In genomic region chr5:4754701-4755281, GRCm38 (mm10) we compare ENCODE assay signal across 8 mouse cellular contexts. TPM values are rescaled to one million over a fixed set of nuclear protein-coding genes. Genes with fewer than 3 reads are reported as not detected.
DNase-seq lines count a peak whose midpoint lies in the region; ATAC-seq lines count a peak whose summit lies in the region.

No protein-coding gene starts in this region.

- no peak overlapping the region; the same call in 1 of the 2 replicates for H3K27ac ChIP-seq in heart, embryonic 11.5 days (ENCODE audit: low read depth, low read length)
- H3K27ac ChIP-seq in forebrain, embryonic 15.5 days (replicated peaks): no peak overlapping the region
- H3K27ac ChIP-seq in kidney, embryonic 16.5 days (ENCODE audit: low read length): no peak overlapping the region
- no peak overlapping the region for H3K27ac ChIP-seq in neural tube, embryonic 12.5 days

- peak overlapping the region; percentile 85 for H3K4me3 ChIP-seq in heart, embryonic 11.5 days (ENCODE audit: low read depth, low read length)
- H3K4me3 ChIP-seq in forebrain, embryonic 15.5 days: peak overlapping the region; percentile 82
- H3K4me3 ChIP-seq in kidney, embryonic 16.5 days (ENCODE audit: low read length): peak overlapping the region; percentile 87
- peak overlapping the region; percentile 28 for H3K4me3 ChIP-seq in neural tube, embryonic 12.5 days

- no peak for ATAC-seq in heart, embryonic 11.5 days (replicated peaks; ENCODE audit: insufficient number of reproducible peaks, low FRiP score, low TSS enrichment)
- ATAC-seq in forebrain, embryonic 15.5 days (replicated peaks): no peak
- ATAC-seq in kidney, embryonic 16.5 days (ENCODE audit: low FRiP score, low TSS enrichment): no peak
- no peak for ATAC-seq in neural tube, embryonic 12.5 days (ENCODE audit: low FRiP score, low read depth)

- 23% methylated on average over 9 of the region's 9 CpGs for WGBS in heart, embryonic 11.5 days (ENCODE audit: insufficient replicate concordance)
- WGBS in forebrain, embryonic 15.5 days: 25% methylated on average over 9 of the region's 9 CpGs
- 20% methylated on average over 9 of the region's 9 CpGs for WGBS in kidney, embryonic 16.5 days
- 25% methylated on average over 9 of the region's 9 CpGs for WGBS in neural tube, embryonic 12.5 days

- no peaks in the 10 kb centered on the region for H3K36me3 ChIP-seq in heart, embryonic 11.5 days (ENCODE audit: control insufficient read depth, insufficient read depth, low read length)
- H3K36me3 ChIP-seq in forebrain, embryonic 15.5 days: no peaks in the 10 kb centered on the region
- H3K36me3 ChIP-seq in kidney, embryonic 16.5 days (ENCODE audit: insufficient read depth, low read length): peaks cover 2% of the 10 kb centered on the region; the same call in 1 of the 2 replicates
- H3K36me3 ChIP-seq in neural tube, embryonic 12.5 days: no peaks in the 10 kb centered on the region

- H3K4me2 ChIP-seq in heart, embryonic 11.5 days: peak overlapping the region; percentile 97
- peak overlapping the region; percentile 96 for H3K4me2 ChIP-seq in forebrain, embryonic 15.5 days (replicated peaks)
- peak overlapping the region; percentile 91 for H3K4me2 ChIP-seq in kidney, embryonic 16.5 days (replicated peaks; ENCODE audit: low read depth, low read length)
- H3K4me2 ChIP-seq in neural tube, embryonic 12.5 days (replicated peaks): peak overlapping the region; percentile 98

- H3K27me3 ChIP-seq in heart, embryonic 11.5 days (ENCODE audit: control insufficient read depth, insufficient read depth, low read length): no peaks in the 10 kb centered on the region
- H3K27me3 ChIP-seq in forebrain, embryonic 15.5 days: no peaks in the 10 kb centered on the region
- H3K27me3 ChIP-seq in kidney, embryonic 16.5 days (ENCODE audit: insufficient read depth, low read length): no peaks in the 10 kb centered on the region; the same call in 1 of the 2 replicates
- H3K27me3 ChIP-seq in neural tube, embryonic 12.5 days (replicated peaks): peaks cover 22% of the 10 kb centered on the region

- H3K9me3 ChIP-seq in heart, embryonic 11.5 days (replicated peaks; ENCODE audit: control insufficient read depth, low read length): no peaks in the 10 kb centered on the region
- H3K9me3 ChIP-seq in forebrain, embryonic 15.5 days: no peaks in the 10 kb centered on the region
- H3K9me3 ChIP-seq in kidney, embryonic 16.5 days (ENCODE audit: low read length): no peaks in the 10 kb centered on the region
- no peaks in the 10 kb centered on the region for H3K9me3 ChIP-seq in neural tube, embryonic 12.5 days

- no peak for DNase-seq in heart, postnatal 36 days
- no peak for DNase-seq in spleen, postnatal 4 days (ENCODE audit: low spot score in 2 of 2)
- no peak for DNase-seq in left cerebral cortex, adult 18-20 months (ENCODE audit: low spot score in 2 of 2)
- DNase-seq in thymus, postnatal 0 days (ENCODE audit: low spot score): no peak

- H3K4me1 ChIP-seq in heart, embryonic 11.5 days (ENCODE audit: control insufficient read depth, insufficient read depth, low read length): peaks cover 14% of the 10 kb centered on the region
- H3K4me1 ChIP-seq in forebrain, embryonic 15.5 days: peaks cover 33% of the 10 kb centered on the region
- H3K4me1 ChIP-seq in kidney, embryonic 16.5 days (ENCODE audit: insufficient read depth, low read length): peaks cover 22% of the 10 kb centered on the region
- H3K4me1 ChIP-seq in neural tube, embryonic 12.5 days: peaks cover 25% of the 10 kb centered on the region

- peak overlapping the region; percentile 68 for H3K9ac ChIP-seq in heart, embryonic 11.5 days (ENCODE audit: low read depth, low read length)
- H3K9ac ChIP-seq in forebrain, embryonic 15.5 days (replicated peaks): peak overlapping the region; percentile 81
- peak overlapping the region; percentile 92 for H3K9ac ChIP-seq in kidney, embryonic 16.5 days (replicated peaks; ENCODE audit: low read length)
- H3K9ac ChIP-seq in neural tube, embryonic 12.5 days: 0 out of 2 replicates have a peak overlapping the region, but pooled peaks have one; percentile 17

- intact Hi-C loops in heart, postnatal 36 days (cut with DNase I): loop anchor here (5.0 to 10.0 kb wide), 4 partner anchors 163 to 630 kb away; partner anchors contain the start of gene Mterf1b

RNA-seq across cellular contexts. Expression of gene Fzd1, which starts 3.0 kb away (rescaled TPM):
- polyA plus RNA-seq in heart, embryonic 11.5 days (2014; fragmentation: Nextera tagmentation; extraction: Ambion mirVana): 19.7 and 24.6 TPM in 2 replicates
- 10 to 100 TPM in 1 of 2 experiments, 1 to 10 TPM in 1; 8.9 to 10.8 TPM for total RNA-seq in heart, postnatal 36 days (2021)
- polyA plus RNA-seq in forebrain, embryonic 15.5 days (2015; fragmentation: Nextera tagmentation; extraction: Ambion mirVana): 19.6 and 20.8 TPM in 2 replicates
- polyA plus RNA-seq in kidney, embryonic 16.5 days (2015; fragmentation: Nextera tagmentation; extraction: Ambion mirVana): 37.5 and 38.8 TPM in 2 replicates
- 21.2 and 22.1 TPM in 2 replicates for polyA plus RNA-seq in neural tube, embryonic 12.5 days (2016; fragmentation: Nextera tagmentation; extraction: Ambion mirVana)
- total RNA-seq in left cerebral cortex, adult 18-20 months (2021): 10 to 100 TPM; 12.9 to 13.2 TPM
- 1.9 TPM in 2 replicates for polyA plus RNA-seq in thymus, postnatal 0 days (2015; fragmentation: Nextera tagmentation; extraction: Ambion mirVana)

Comparison
In these comparisons a context has a peak if more than half of its experiments do, and no peak if none do; other contexts are left out.
1. H3K4me3 ChIP-seq: peak in every context shown above with its lines; median percentile 87 in kidney, embryonic 16.5 days; 85 in heart, embryonic 11.5 days; 82 in forebrain, embryonic 15.5 days; 28 in neural tube, embryonic 12.5 days.
2. H3K9ac ChIP-seq: peak in every context shown above with its lines; median percentile 92 in kidney, embryonic 16.5 days; 81 in forebrain, embryonic 15.5 days; 68 in heart, embryonic 11.5 days; 17 in neural tube, embryonic 12.5 days.